Mouse (Mus musculus): Measurements from ENCODE around the gene Atf7. TPM values are rescaled to one million over a fixed set of nuclear protein-coding genes. Genes with fewer than 3 reads are reported as not detected.
"Not testable (repeated sequence)": the region's sequence is repeated elsewhere in the genome, so short reads cannot be mapped to it uniquely, and the experiment has no call there.

Atf7 gene
- polyA plus RNA-seq, 1 experiment: 50.7 TPM

DNA sequence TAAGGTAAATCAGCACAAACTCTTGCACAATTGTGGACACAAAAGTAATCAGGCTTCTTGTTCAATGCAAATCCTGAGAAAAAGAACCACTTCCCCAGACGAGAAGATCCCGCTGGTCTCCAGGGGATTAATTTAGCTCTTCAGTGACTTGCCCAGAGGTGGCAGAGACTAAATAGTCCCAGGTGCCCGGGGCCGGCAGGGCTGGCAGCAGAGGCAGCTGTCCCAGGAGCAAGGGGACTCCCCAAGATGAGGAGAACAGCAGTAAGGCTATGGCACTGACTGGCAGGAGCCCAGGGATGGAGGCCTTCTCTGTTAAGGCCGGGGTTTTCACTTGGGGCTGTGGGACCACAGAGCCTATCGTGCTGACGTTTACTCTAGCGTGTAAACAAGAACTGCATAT is 38.6 kb upstream of the Atf7 start:
- Histone ChIP-seq H3K4me1 (ENCODE audit: control insufficient read depth, insufficient read depth, low read length) (peaks cover 3% of the 10 kb centered on the region; the same call in 1 of the 2 replicates), H3K27ac (ENCODE audit: insufficient read depth, low read length) (no peak overlapping the region), H3K4me3 (ENCODE audit: insufficient read depth, low read length) (no peak overlapping the region)
- no peak for TF ChIP-seq POLR2A (IDR thresholded peaks at IDR 0.05; ENCODE audit: extremely low read depth, insufficient read depth, low read length)
- TF ChIP-seq CTCF (IDR thresholded peaks at IDR 0.05; ENCODE audit: extremely low read depth, insufficient read depth, low read length): no peak

DNA sequence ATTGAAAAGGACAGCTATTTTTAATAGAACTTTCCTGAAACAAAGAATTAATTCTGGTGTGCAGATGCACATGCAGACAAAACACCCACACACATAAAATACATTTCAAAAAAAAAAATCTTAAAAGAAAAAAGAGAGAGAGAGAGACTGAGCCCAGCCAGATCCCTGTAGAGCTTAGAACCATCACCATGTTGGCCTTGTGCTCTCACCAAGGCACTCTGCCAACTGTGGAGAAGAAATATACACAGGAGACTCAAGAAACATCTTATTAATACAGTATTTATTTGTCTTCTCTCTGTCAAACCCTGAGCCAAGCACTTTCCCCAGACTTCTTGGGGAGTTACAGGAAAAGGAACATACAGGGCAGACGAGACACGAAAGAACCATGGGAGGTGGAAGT is 37.3 kb upstream of the Atf7 start:
- not testable (repeated sequence) for H3K27ac ChIP-seq (ENCODE audit: insufficient read depth, low read length); H3K4me3 ChIP-seq (ENCODE audit: insufficient read depth, low read length); H3K4me1 ChIP-seq (ENCODE audit: control insufficient read depth, insufficient read depth, low read length)

DNA sequence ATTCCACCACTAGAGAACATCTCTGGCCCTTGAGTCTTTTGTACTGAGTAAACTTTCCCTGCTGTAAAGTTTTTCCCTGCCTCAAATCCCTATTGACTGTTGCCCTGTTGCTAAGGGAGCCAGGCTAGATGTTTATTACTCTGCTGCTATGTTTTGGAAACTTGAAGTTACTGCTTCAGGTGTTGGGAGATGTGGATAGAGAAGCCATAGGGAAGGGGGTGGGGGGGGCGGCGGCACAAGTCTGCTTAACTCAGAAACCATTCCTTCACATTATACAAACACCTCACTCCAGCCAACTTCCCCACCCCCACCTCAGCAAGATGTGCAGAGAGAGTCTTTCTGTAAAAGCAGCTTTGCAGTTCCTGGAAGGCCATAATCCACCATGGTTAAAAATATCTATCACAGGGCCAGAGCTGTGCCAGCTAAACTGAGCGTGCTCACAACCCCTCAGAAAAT is 32.7 kb upstream of the Atf7 start:
- TF ChIP-seq CTCF (IDR thresholded peaks at IDR 0.05; ENCODE audit: extremely low read depth, insufficient read depth, low read length) (no peak), POLR2A (IDR thresholded peaks at IDR 0.05; ENCODE audit: extremely low read depth, insufficient read depth, low read length) (no peak)
- Histone ChIP-seq H3K4me3 (ENCODE audit: insufficient read depth, low read length) (no peak overlapping the region), H3K27ac (ENCODE audit: insufficient read depth, low read length) (0 out of 2 replicates have a peak overlapping the region, but pooled peaks have one; percentile 61), H3K4me1 (ENCODE audit: control insufficient read depth, insufficient read depth, low read length) (peaks cover 7% of the 10 kb centered on the region)

DNA sequence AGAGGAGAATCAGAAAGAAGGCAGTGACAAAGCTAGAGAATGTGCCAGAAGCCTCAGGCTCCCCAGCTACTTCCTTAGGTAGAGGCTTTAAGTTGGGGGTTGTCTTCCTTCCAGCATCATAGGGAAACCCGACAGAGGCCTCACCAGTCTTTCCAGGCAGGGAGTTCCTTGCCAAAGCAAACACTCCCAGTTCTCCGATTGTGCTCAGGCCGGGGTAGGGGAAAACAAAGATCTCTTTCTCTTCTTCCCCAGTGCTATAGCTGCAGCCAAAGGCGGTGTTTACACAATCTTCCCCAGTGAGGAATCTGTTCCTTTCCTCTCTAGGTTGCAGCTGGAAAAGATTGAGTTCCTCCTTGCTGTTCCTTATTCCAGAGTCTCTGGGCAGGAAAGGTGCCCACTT is 31.4 kb upstream of the Atf7 start:
- TF ChIP-seq CTCF (IDR thresholded peaks at IDR 0.05; ENCODE audit: extremely low read depth, insufficient read depth, low read length) (no peak), POLR2A (IDR thresholded peaks at IDR 0.05; ENCODE audit: extremely low read depth, insufficient read depth, low read length) (no peak)
- H3K4me3 ChIP-seq (ENCODE audit: insufficient read depth, low read length): no peak overlapping the region
- peaks cover 7% of the 10 kb centered on the region for H3K4me1 ChIP-seq (ENCODE audit: control insufficient read depth, insufficient read depth, low read length)
- H3K27ac ChIP-seq (ENCODE audit: insufficient read depth, low read length): peak overlapping the region; percentile 86

DNA sequence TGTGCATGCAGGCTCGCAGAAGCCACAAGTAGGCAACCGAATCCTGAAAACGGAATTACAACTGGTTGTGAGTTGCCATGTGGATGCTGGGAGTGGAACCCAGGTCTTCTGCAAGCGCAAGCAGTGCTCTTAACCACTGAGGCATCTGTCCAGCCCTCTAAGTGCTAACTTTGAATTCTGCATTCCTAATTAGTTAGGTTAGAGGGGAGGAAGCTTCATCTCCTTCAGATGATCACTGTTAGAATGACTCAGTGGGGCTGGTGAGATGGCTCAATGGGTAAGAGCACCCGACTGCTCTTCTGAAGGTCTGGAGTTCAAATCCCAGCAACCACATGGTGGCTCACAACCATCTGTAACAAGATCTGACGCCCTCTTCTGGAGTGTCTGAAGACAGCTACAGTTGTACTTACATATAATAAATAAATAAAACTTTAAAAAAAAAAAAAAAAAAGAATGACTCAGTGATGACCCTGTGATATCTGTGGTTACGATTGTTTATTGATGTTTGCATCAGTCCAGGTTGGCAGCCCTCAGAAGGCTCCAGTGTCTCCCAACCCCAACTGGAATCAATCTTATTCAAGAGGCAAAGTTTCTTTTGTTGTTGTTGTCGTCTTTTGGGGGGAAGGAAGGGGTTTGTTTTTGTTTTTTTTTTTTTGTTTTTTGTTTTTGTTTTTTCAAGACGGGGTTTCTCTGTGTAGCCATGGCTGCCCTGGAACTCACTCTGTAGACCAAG is 26.8 kb upstream of the Atf7 start:
- not testable (repeated sequence) for H3K4me1 ChIP-seq (ENCODE audit: control insufficient read depth, insufficient read depth, low read length); H3K4me3 ChIP-seq (ENCODE audit: insufficient read depth, low read length); H3K27ac ChIP-seq (ENCODE audit: insufficient read depth, low read length)

DNA sequence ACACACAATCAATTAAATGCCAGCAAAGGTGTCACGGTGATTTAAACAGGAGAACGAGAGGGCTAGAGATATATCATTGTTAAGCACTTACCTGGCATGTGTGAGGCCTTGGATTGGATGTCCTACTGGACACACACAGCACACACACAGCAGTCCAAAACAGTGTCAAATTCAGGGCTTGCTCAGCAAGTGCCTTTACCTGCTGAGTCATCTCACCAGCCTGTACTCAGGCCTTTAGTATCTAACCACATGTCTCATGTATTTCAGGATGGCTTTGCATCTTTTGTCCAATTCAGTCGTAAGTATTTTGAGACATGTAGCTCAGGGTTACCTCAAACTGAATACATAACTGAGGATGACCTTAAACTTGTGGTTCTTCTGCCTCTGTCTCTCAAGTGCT is 25.8 kb upstream of the Atf7 start:
- TF ChIP-seq CTCF (IDR thresholded peaks at IDR 0.05; ENCODE audit: extremely low read depth, insufficient read depth, low read length): no peak
- TF ChIP-seq POLR2A (IDR thresholded peaks at IDR 0.05; ENCODE audit: extremely low read depth, insufficient read depth, low read length): no peak
- H3K4me1 ChIP-seq (ENCODE audit: control insufficient read depth, insufficient read depth, low read length): peaks cover 3% of the 10 kb centered on the region

DNA sequence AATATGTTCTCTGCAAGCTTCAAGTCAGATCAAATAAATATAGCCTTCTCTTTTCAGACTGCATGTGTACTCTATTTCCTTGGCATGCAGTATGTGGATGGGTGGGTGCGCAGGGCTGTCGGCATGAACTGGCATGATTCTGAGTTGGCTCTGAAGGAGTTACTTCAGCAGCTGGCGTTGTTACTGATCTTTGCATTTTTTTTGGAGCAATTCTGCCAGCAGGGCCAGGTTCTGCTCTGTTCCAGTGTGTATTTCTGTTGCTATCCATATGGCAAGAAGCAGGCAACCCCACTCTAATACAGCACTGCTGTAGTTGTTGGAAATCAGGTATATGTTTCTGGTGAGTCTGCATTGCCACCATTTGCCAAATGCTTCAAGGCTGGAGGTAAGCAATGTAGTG is 10.6 kb upstream of the Atf7 start:
- peak overlapping the region; percentile 61; the same call in 1 of the 2 replicates for H3K27ac ChIP-seq (ENCODE audit: insufficient read depth, low read length)
- peaks cover 1% of the 10 kb centered on the region; the same call in 1 of the 2 replicates for H3K4me1 ChIP-seq (ENCODE audit: control insufficient read depth, insufficient read depth, low read length)
- no peak for TF ChIP-seq CTCF (IDR thresholded peaks at IDR 0.05; ENCODE audit: extremely low read depth, insufficient read depth, low read length)
- TF ChIP-seq POLR2A (IDR thresholded peaks at IDR 0.05; ENCODE audit: extremely low read depth, insufficient read depth, low read length): no peak
- H3K4me3 ChIP-seq (ENCODE audit: insufficient read depth, low read length): no peak overlapping the region

More for the DNA sequence above, 25.8 kb upstream of the Atf7 start:
- no peak overlapping the region for H3K4me3 ChIP-seq (ENCODE audit: insufficient read depth, low read length)
- no peak overlapping the region for H3K27ac ChIP-seq (ENCODE audit: insufficient read depth, low read length)

DNA sequence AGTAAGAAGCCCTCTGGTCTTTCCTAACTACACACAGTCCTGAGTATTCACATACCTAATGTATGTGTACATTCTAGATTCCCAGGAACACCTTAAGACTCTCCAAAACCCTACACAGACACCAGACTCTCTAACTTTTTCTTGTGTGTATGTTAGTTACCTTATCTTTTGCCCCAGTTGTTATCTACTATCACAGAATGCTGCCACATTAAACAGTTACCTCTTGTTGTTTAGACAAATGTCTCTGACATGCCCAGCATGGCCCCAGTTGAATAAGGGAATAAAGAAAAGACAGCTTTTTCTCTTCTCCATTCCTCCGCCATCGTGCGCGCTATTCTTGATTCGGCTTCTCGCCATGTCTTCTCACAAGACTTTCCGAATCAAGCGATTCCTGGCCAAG is 9.4 kb upstream of the Atf7 start:
- Histone ChIP-seq H3K27ac (ENCODE audit: insufficient read depth, low read length) (no peak overlapping the region), H3K4me3 (ENCODE audit: insufficient read depth, low read length) (no peak overlapping the region)
- TF ChIP-seq POLR2A (IDR thresholded peaks at IDR 0.05; ENCODE audit: extremely low read depth, insufficient read depth, low read length) (no peak), CTCF (IDR thresholded peaks at IDR 0.05; ENCODE audit: extremely low read depth, insufficient read depth, low read length) (no peak)

DNA sequence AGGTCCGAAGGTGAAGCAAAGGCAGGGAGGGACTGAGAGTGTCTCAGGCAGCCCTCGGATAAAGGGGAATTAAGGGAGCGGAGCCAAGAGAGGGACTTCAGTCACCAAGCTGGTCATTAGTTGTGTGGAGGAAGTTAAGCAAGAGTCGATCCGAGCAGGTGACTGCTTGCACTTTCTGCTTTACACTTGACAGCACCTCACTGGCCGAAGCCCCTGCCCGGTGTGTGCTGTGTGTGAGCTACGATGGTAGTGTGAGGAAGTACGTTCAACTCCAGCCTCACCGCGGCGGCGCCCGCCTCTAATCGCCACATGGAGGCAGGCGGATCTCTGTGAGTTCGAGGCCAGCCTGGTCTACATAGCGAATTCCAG is 407 bp upstream of the Atf7 start:
- Histone ChIP-seq H3K4me1 (ENCODE audit: control insufficient read depth, insufficient read depth, low read length) (peaks cover 5% of the 10 kb centered on the region; the same call in 1 of the 2 replicates), H3K4me3 (ENCODE audit: insufficient read depth, low read length) (peak overlapping the region; percentile 82), H3K27ac (ENCODE audit: insufficient read depth, low read length) (peak overlapping the region; percentile 5; the same call in 1 of the 2 replicates)
- no peak for TF ChIP-seq CTCF (IDR thresholded peaks at IDR 0.05; ENCODE audit: extremely low read depth, insufficient read depth, low read length)

More for the DNA sequence above, 9.4 kb upstream of the Atf7 start:
- peaks cover 1% of the 10 kb centered on the region; the same call in 1 of the 2 replicates for H3K4me1 ChIP-seq (ENCODE audit: control insufficient read depth, insufficient read depth, low read length)

DNA sequence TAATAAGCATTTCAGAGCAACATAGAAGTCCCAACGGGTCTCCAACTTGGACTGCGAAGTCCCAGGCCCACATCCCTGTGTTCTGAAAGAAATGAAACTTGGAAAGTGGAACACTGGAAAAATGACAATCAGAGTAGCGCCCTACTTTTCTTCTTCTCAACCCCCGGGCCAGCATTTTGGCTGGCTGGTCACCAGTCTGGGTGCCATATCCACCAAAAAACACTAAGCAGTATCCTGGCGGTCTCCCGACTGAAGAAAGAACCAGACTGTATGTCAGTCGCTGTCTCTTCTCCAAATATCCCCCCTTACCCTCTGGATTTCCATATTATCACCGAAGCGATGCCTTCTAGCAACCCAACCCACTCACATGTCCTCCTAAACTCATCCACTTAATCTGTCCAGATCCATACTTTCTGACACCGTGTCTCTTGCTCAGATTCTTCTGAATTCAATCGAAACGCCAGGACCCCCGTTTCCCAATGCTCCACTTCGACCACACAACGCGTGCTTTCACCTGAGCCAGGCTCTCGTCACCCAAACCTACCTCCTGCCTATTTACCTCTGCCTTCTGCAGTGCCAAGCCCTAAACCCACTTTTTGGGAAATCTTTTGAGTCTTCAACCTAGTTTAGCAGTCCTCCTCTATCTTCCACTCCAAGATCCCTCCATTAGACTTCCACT is 834 bp downstream of the Atf7 start:
- H3K27ac ChIP-seq (ENCODE audit: insufficient read depth, low read length): peak overlapping the region; percentile 32; the same call in 1 of the 2 replicates
- H3K4me3 ChIP-seq (ENCODE audit: insufficient read depth, low read length): peak overlapping the region; percentile 82
- TF ChIP-seq POLR2A (IDR thresholded peaks at IDR 0.05; ENCODE audit: extremely low read depth, insufficient read depth, low read length) (no peak), CTCF (IDR thresholded peaks at IDR 0.05; ENCODE audit: extremely low read depth, insufficient read depth, low read length) (no peak)
- peaks cover 5% of the 10 kb centered on the region; the same call in 1 of the 2 replicates for H3K4me1 ChIP-seq (ENCODE audit: control insufficient read depth, insufficient read depth, low read length)

All from cortical plate, adult 2 months (tissue).